Comparison of ENCODE assay signal across 8 mouse cellular contexts in the genomic region with DNA sequence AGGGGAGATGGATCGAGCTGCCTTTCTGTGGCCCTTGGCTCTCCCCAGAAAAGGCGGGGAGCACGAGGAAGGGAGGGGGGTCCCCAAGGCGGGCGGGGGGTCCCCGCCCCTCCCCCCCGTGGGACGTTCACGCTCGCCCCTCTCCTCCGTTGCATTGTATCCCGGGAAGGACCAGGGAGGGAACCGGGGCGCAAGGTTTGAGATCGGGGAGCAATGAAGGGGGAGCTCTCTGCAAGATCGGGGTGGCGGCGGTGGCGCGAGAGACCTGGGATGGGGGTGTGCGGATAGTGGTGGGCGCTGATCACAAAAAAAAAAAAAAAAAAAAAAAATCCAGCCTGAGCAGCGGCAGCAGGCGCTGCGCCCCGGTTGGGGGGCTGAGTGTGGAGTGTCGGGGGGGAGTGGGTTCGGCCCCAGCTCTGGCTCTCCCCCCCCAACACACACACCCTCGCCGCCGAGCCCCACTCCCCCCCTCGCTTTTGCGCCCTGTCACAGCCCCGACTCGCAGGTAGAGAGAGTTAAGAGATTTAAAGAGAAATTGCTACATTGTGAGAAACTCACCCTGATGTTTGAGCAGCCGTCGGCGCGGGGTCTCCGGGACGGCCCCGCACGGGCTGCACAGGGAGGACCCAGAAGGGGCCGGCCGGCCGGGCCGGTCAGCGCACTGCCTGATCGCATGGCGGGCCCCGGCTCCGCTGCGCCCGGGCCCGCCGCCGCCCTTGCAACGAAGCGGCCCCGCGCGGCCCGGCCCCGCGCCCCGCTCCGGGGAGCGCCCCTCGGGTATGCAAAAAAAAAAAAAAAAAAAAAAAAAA. TPM values are rescaled to one million over a fixed set of nuclear protein-coding genes. Genes with fewer than 3 reads are reported as not detected.
DNase-seq lines count a peak whose midpoint lies in the region; ATAC-seq and TF ChIP-seq lines count a peak whose summit lies in the region.

A gene (minus strand): TSS at position 584 of the 809 bp plus-strand sequence.

- no peak for TF ChIP-seq CTCF in bone marrow macrophage, adult 2 months (IDR thresholded peaks at IDR 0.05; ENCODE audit: low read depth, low read length)
- no peak for TF ChIP-seq CTCF in embryonic fibroblast, embryonic 13.5 days (IDR thresholded peaks at IDR 0.05; ENCODE audit: borderline replicate concordance, insufficient read depth, low read length)
- TF ChIP-seq CTCF in testis, adult 2 months (IDR thresholded peaks at IDR 0.05; ENCODE audit: control insufficient read depth, insufficient read depth, insufficient replicate concordance, low read depth, low read length) = no peak

- H3K4me2 ChIP-seq in heart, embryonic 14.5 days (ENCODE audit: low read length) = peak within 1 kb of the TSS; percentile 90
- peak within 1 kb of the TSS; percentile 99 for H3K4me2 ChIP-seq in liver, embryonic 15.5 days
- peak within 1 kb of the TSS; percentile 76 for H3K4me2 ChIP-seq in neural tube, embryonic 14.5 days (ENCODE audit: low read depth, low read length)

- under 1% methylated on average over 51 of the region's 69 CpGs for WGBS in heart, embryonic 14.5 days
- WGBS in liver, embryonic 15.5 days (ENCODE audit: insufficient replicate concordance) = 0% methylated on average over 68 of the region's 69 CpGs
- WGBS in neural tube, embryonic 14.5 days = 0% methylated on average over 59 of the region's 69 CpGs

- H3K9me3 ChIP-seq in heart, embryonic 14.5 days (ENCODE audit: control insufficient read depth, low read length) = no peaks in the 10 kb centered on the region
- no peaks in the 10 kb centered on the region for H3K9me3 ChIP-seq in liver, embryonic 15.5 days (replicated peaks)
- H3K9me3 ChIP-seq in neural tube, embryonic 14.5 days (ENCODE audit: control insufficient read depth, low read length) = no peaks in the 10 kb centered on the region

- H3K27ac ChIP-seq in bone marrow macrophage, adult 2 months (ENCODE audit: insufficient read depth, low read depth, low read length) = peak within 1 kb of the TSS; percentile 93
- H3K27ac ChIP-seq in embryonic fibroblast, embryonic 13.5 days (ENCODE audit: insufficient read depth, low read length) = peak within 1 kb of the TSS; percentile 98
- peak within 1 kb of the TSS; percentile 92 to 96 for H3K27ac ChIP-seq in heart, embryonic 14.5 days (replicated peaks in 1 of 2; ENCODE audit: control insufficient read depth in 1 of 2, insufficient read depth in 1 of 2, low read depth in 2 of 2, low read length in 2 of 2)
- H3K27ac ChIP-seq in liver, embryonic 15.5 days (replicated peaks) = peak within 1 kb of the TSS; percentile 91
- H3K27ac ChIP-seq in neural tube, embryonic 14.5 days (ENCODE audit: low read depth, low read length) = peak within 1 kb of the TSS; percentile 94
- peak within 1 kb of the TSS; percentile 76 for H3K27ac ChIP-seq in testis, adult 2 months (ENCODE audit: control insufficient read depth, insufficient read depth, low read depth, low read length)

- H3K36me3 ChIP-seq in heart, embryonic 14.5 days (ENCODE audit: control insufficient read depth, insufficient read depth, low read length) = 0 out of 2 replicates have a peak, but pooled peaks cover 5% of the 10 kb centered on the region
- H3K36me3 ChIP-seq in liver, embryonic 15.5 days (replicated peaks) = no peaks in the 10 kb centered on the region; the same call in 1 of the 2 replicates
- no peaks in the 10 kb centered on the region for H3K36me3 ChIP-seq in neural tube, embryonic 14.5 days (ENCODE audit: control insufficient read depth, insufficient read depth, low read length)
- H3K36me3 ChIP-seq in testis, adult 2 months (ENCODE audit: control insufficient read depth, insufficient read depth, low read length) = no peaks in the 10 kb centered on the region

- DNase-seq in B cell, adult 2 months = peak; percentile 92 to 93
- peak; percentile 87 to 95 for DNase-seq in kidney, postnatal 25 days

- ATAC-seq in heart, embryonic 14.5 days (ENCODE audit: insufficient number of reproducible peaks, insufficient read depth, low FRiP score, low read depth) = peak; percentile 70
- peak; percentile 59 for ATAC-seq in liver, embryonic 15.5 days (ENCODE audit: insufficient read depth)
- peak; percentile 75 for ATAC-seq in neural tube, embryonic 14.5 days (ENCODE audit: low read depth)

- TF ChIP-seq POLR2A in bone marrow macrophage, adult 2 months (IDR thresholded peaks at IDR 0.05; ENCODE audit: borderline replicate concordance, low read depth, low read length) = no peak
- peak; percentile 67 for TF ChIP-seq POLR2A in embryonic fibroblast, embryonic 13.5 days (IDR thresholded peaks at IDR 0.05; ENCODE audit: low read depth, low read length)
- no peak; the same call in 1 of the 2 replicates for TF ChIP-seq POLR2A in testis, adult 2 months (IDR thresholded peaks at IDR 0.05; ENCODE audit: control insufficient read depth, low read depth, low read length)

- H3K4me3 ChIP-seq in bone marrow macrophage, adult 2 months (ENCODE audit: insufficient read depth, low read length) = peak within 1 kb of the TSS; percentile 88
- peak within 1 kb of the TSS; percentile 76 for H3K4me3 ChIP-seq in embryonic fibroblast, embryonic 13.5 days (ENCODE audit: insufficient read depth, low read length)
- peak within 1 kb of the TSS; percentile 65 to 89 for H3K4me3 ChIP-seq in heart, embryonic 14.5 days (ENCODE audit: control insufficient read depth in 1 of 2, insufficient read depth in 1 of 2, low read depth in 1 of 2, low read length in 2 of 2)
- peak within 1 kb of the TSS; percentile 88 for H3K4me3 ChIP-seq in liver, embryonic 15.5 days (replicated peaks)
- H3K4me3 ChIP-seq in neural tube, embryonic 14.5 days (ENCODE audit: low read depth, low read length) = peak within 1 kb of the TSS; percentile 82
- H3K4me3 ChIP-seq in testis, adult 2 months (ENCODE audit: control insufficient read depth, low read depth, low read length) = peak within 1 kb of the TSS; percentile 94

- no peaks in the 10 kb centered on the region for H3K27me3 ChIP-seq in heart, embryonic 14.5 days (ENCODE audit: control insufficient read depth, insufficient read depth, low read length)
- no peaks in the 10 kb centered on the region for H3K27me3 ChIP-seq in liver, embryonic 15.5 days
- no peaks in the 10 kb centered on the region for H3K27me3 ChIP-seq in neural tube, embryonic 14.5 days (ENCODE audit: control insufficient read depth, insufficient read depth, low read length)
- no peaks in the 10 kb centered on the region for H3K27me3 ChIP-seq in testis, adult 2 months (ENCODE audit: control insufficient read depth, insufficient read depth, low read length)

- H3K9ac ChIP-seq in heart, embryonic 14.5 days (ENCODE audit: low read length) = peak within 1 kb of the TSS; percentile 99
- peak within 1 kb of the TSS; percentile 95 for H3K9ac ChIP-seq in liver, embryonic 15.5 days
- peak within 1 kb of the TSS; percentile 100 for H3K9ac ChIP-seq in neural tube, embryonic 14.5 days (replicated peaks; ENCODE audit: low read depth, low read length)

- H3K4me1 ChIP-seq in bone marrow macrophage, adult 2 months (ENCODE audit: control insufficient read depth, insufficient read depth, low read length) = peaks cover 44% of the 10 kb centered on the region
- H3K4me1 ChIP-seq in embryonic fibroblast, embryonic 13.5 days (ENCODE audit: control insufficient read depth, insufficient read depth, low read length) = peaks cover 21% of the 10 kb centered on the region
- H3K4me1 ChIP-seq in heart, embryonic 14.5 days (ENCODE audit: control insufficient read depth in 2 of 2, insufficient read depth in 2 of 2, low read length in 2 of 2) = peaks cover 23 to 53% of the 10 kb centered on the region in 2 experiments
- H3K4me1 ChIP-seq in liver, embryonic 15.5 days (replicated peaks) = peaks cover 85% of the 10 kb centered on the region
- H3K4me1 ChIP-seq in neural tube, embryonic 14.5 days (ENCODE audit: control insufficient read depth, insufficient read depth, low read length) = peaks cover 36% of the 10 kb centered on the region
- peaks cover 16% of the 10 kb centered on the region for H3K4me1 ChIP-seq in testis, adult 2 months (ENCODE audit: control insufficient read depth, insufficient read depth, low read length)

RNA-seq across cellular contexts. Expression of the gene that starts here (rescaled TPM):
- polyA plus RNA-seq in bone marrow macrophage, adult 2 months (2012; ENCODE audit: insufficient read depth, insufficient read length, missing spikeins) = 22.1 and 35.5 TPM in 2 replicates
- polyA plus RNA-seq in embryonic fibroblast, embryonic 13.5 days (2011; ENCODE audit: insufficient read length, low read depth, missing spikeins) = 10.8 and 12.1 TPM in 2 replicates
- polyA plus RNA-seq in heart, embryonic 14.5 days (2014; fragmentation: Nextera tagmentation; extraction: Ambion mirVana) = 5.0 and 5.4 TPM in 2 replicates
- 1.6 and 1.9 TPM in 2 replicates for polyA plus RNA-seq in liver, embryonic 15.5 days (2015; fragmentation: Nextera tagmentation; extraction: Ambion mirVana)
- 8.6 and 9.6 TPM in 2 replicates for polyA plus RNA-seq in neural tube, embryonic 14.5 days (2014; fragmentation: Nextera tagmentation; extraction: Ambion mirVana)
- polyA plus RNA-seq in testis, adult 2 months (2012; rRNA removed) = 5.9 and 7.3 TPM in 2 replicates

Comparison
In these comparisons a context has a peak if more than half of its experiments do, and no peak if none do; other contexts are left out.
1. Peak in every context shown above with its lines: DNase-seq, ATAC-seq, H3K4me3 ChIP-seq and H3K27ac ChIP-seq.